Mouse (Mus musculus): ENCODE measurements around the gene Pdgfra. TPM values are rescaled to one million over a fixed set of nuclear protein-coding genes. Genes with fewer than 3 reads are reported as not detected.
A peak's percentile ranks its signal among the peaks of the same experiment; 100 is the strongest.

The Pdgfra gene
- polyA plus RNA-seq, 1 experiment from 2014 or later = 7.9 TPM

- Histone ChIP-seq H3K4me1 (replicated peaks; ENCODE audit: control insufficient read depth, insufficient read depth) (no peaks in the 10 kb centered on the region; the same call in 1 of the 2 replicates), H3K9ac (ENCODE audit: low read length) (peak overlapping the region; percentile 64), H3K27ac (replicated peaks) (peak overlapping the region; percentile 63), H3K9me3 (ENCODE audit: control insufficient read depth, low read length) (no peaks in the 10 kb centered on the region), H3K4me2 (replicated peaks; ENCODE audit: low read depth) (peak overlapping the region; percentile 91), H3K4me3 (ENCODE audit: low read depth, low read length) (peak overlapping the region; percentile 56), H3K27me3 (ENCODE audit: control insufficient read depth, insufficient read depth, low read length) (peaks cover 5% of the 10 kb centered on the region), H3K36me3 (ENCODE audit: control insufficient read depth, insufficient read depth, low read length) (no peaks in the 10 kb centered on the region)
- TF ChIP-seq EP300 (optimal IDR thresholded peaks at IDR 0.05) = no peak
- TF ChIP-seq CTCF (IDR thresholded peaks at IDR 0.05; ENCODE audit: low read depth) = no peak
- DNase-seq (ENCODE audit: low spot score) (peak; percentile 35), ATAC-seq (ENCODE audit: low FRiP score, low TSS enrichment) (peak; percentile 5; the same call in 1 of the 2 replicates)
- under 1% methylated on average over 21 of the region's 21 CpGs for WGBS
These were observed 4.5 kb downstream of the Pdgfra start for GRCm38 (mm10) chr5:75156554-75157036.

DNA sequence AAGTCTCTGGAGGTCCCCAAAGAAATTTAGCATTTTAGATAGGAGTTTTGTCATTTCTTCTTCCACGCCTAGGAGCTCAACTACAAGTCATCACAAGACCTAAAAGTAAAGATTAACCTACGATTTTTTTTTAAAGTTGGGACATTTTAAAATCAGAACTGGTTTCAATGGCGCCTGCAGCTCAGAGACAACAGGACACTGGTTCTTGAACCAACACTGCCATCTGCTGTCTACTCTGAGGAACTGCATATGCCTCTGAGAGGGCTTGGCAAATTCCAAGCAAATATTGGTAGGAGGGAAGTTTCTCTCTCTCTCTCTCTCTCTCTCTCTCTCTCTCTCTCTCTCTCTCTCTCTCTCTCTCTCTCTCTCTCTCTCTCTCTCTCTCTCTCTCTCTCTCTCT lies 4.9 kb downstream of the Pdgfra start:
- Histone ChIP-seq H3K9ac (ENCODE audit: low read length) (no peak overlapping the region), H3K9me3 (ENCODE audit: control insufficient read depth, low read length) (no peaks in the 10 kb centered on the region), H3K4me2 (replicated peaks; ENCODE audit: low read depth) (peak overlapping the region; percentile 91), H3K27me3 (ENCODE audit: control insufficient read depth, insufficient read depth, low read length) (peaks cover 5% of the 10 kb centered on the region), H3K27ac (replicated peaks) (no peak overlapping the region), H3K36me3 (ENCODE audit: control insufficient read depth, insufficient read depth, low read length) (no peaks in the 10 kb centered on the region), H3K4me3 (ENCODE audit: low read depth, low read length) (peak overlapping the region; percentile 56), H3K4me1 (replicated peaks; ENCODE audit: control insufficient read depth, insufficient read depth) (no peaks in the 10 kb centered on the region; the same call in 1 of the 2 replicates)
- ATAC-seq (ENCODE audit: low FRiP score, low TSS enrichment) = no peak
- peak; percentile 52 for DNase-seq (ENCODE audit: low spot score)
- TF ChIP-seq CTCF (IDR thresholded peaks at IDR 0.05; ENCODE audit: low read depth) (peak; percentile 88), EP300 (optimal IDR thresholded peaks at IDR 0.05) (no peak)
- WGBS = 0% methylated on average over 3 of the region's 3 CpGs

GRCm38 (mm10) chr5:75160530-75161170 lies 8.6 kb downstream of the Pdgfra start:
- Histone ChIP-seq H3K27ac (replicated peaks) (no peak overlapping the region), H3K4me1 (replicated peaks; ENCODE audit: control insufficient read depth, insufficient read depth) (no peaks in the 10 kb centered on the region), H3K27me3 (ENCODE audit: control insufficient read depth, insufficient read depth, low read length) (no peaks in the 10 kb centered on the region), H3K4me3 (ENCODE audit: low read depth, low read length) (no peak overlapping the region), H3K9me3 (ENCODE audit: control insufficient read depth, low read length) (no peaks in the 10 kb centered on the region), H3K36me3 (ENCODE audit: control insufficient read depth, insufficient read depth, low read length) (no peaks in the 10 kb centered on the region), H3K4me2 (replicated peaks; ENCODE audit: low read depth) (no peak overlapping the region), H3K9ac (ENCODE audit: low read length) (no peak overlapping the region)
- ATAC-seq (ENCODE audit: low FRiP score, low TSS enrichment) (no peak), DNase-seq (ENCODE audit: low spot score) (no peak)
- TF ChIP-seq EP300 (optimal IDR thresholded peaks at IDR 0.05) = no peak
- TF ChIP-seq CTCF (IDR thresholded peaks at IDR 0.05; ENCODE audit: low read depth) = no peak
- 29% methylated on average over 12 of the region's 12 CpGs for WGBS

GRCm38 (mm10) chr5:75161586-75161985 lies 9.5 kb downstream of the Pdgfra start:
- H3K9ac ChIP-seq (ENCODE audit: low read length) = no peak overlapping the region

DNA sequence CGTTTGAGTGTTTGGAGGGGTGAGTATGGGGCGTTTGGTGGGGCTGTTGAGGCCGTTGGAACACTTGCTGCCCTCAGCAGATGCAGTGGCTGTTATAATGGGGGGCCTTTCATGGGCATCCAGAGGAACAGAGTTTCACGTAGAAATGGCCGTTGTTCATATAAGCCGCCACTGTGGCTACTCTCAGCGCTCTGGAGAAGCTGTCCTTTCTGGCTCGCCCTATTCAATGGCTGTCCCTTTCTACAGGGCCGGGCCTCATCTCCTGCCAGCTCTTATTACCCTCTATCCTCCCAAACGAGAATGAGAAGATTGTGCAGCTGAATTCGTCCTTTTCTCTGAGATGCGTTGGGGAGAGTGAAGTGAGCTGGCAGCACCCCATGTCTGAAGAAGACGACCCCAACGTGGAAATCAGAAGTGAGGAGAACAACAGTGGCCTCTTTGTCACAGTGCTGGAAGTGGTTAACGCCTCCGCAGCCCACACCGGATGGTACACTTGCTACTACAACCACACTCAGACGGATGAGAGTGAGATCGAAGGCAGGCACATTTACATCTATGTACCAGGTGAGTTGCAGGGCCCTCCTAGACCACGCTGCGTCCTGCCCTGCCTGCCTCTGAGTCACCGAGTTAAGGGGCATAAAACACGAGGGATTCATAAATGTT lies 11.3 kb downstream of the Pdgfra start:
- no peaks in the 10 kb centered on the region for H3K4me1 ChIP-seq (replicated peaks; ENCODE audit: control insufficient read depth, insufficient read depth)
- 79% methylated on average over 23 of the region's 23 CpGs for WGBS
- TF ChIP-seq CTCF (IDR thresholded peaks at IDR 0.05; ENCODE audit: low read depth) = no peak
- TF ChIP-seq EP300 (optimal IDR thresholded peaks at IDR 0.05) = no peak
- H3K9ac ChIP-seq (ENCODE audit: low read length) = no peak overlapping the region
- H3K4me2 ChIP-seq (replicated peaks; ENCODE audit: low read depth) = no peak overlapping the region
- no peaks in the 10 kb centered on the region for H3K27me3 ChIP-seq (ENCODE audit: control insufficient read depth, insufficient read depth, low read length)
- no peaks in the 10 kb centered on the region for H3K9me3 ChIP-seq (ENCODE audit: control insufficient read depth, low read length)
- ATAC-seq (ENCODE audit: low FRiP score, low TSS enrichment) (no peak), DNase-seq (ENCODE audit: low spot score) (no peak)
- no peak overlapping the region for H3K4me3 ChIP-seq (ENCODE audit: low read depth, low read length)
- no peaks in the 10 kb centered on the region for H3K36me3 ChIP-seq (ENCODE audit: control insufficient read depth, insufficient read depth, low read length)
- H3K27ac ChIP-seq (replicated peaks) = no peak overlapping the region

More at GRCm38 (mm10) chr5:75161586-75161985, 9.5 kb downstream of the Pdgfra start:
- H3K27ac ChIP-seq (replicated peaks) = no peak overlapping the region
- H3K36me3 ChIP-seq (ENCODE audit: control insufficient read depth, insufficient read depth, low read length) = no peaks in the 10 kb centered on the region
- no peak overlapping the region for H3K4me2 ChIP-seq (replicated peaks; ENCODE audit: low read depth)
- WGBS = 85% methylated on average over 6 of the region's 6 CpGs
- no peak for TF ChIP-seq CTCF (IDR thresholded peaks at IDR 0.05; ENCODE audit: low read depth)
- no peak for TF ChIP-seq EP300 (optimal IDR thresholded peaks at IDR 0.05)
- no peaks in the 10 kb centered on the region for H3K27me3 ChIP-seq (ENCODE audit: control insufficient read depth, insufficient read depth, low read length)
- DNase-seq (ENCODE audit: low spot score) = no peak
- H3K4me3 ChIP-seq (ENCODE audit: low read depth, low read length) = no peak overlapping the region
- ATAC-seq (ENCODE audit: low FRiP score, low TSS enrichment) = no peak
- H3K4me1 ChIP-seq (replicated peaks; ENCODE audit: control insufficient read depth, insufficient read depth) = no peaks in the 10 kb centered on the region
- H3K9me3 ChIP-seq (ENCODE audit: control insufficient read depth, low read length) = no peaks in the 10 kb centered on the region

GRCm38 (mm10) chr5:75164688-75165087 lies 12.6 kb downstream of the Pdgfra start:
- DNase-seq (ENCODE audit: low spot score) (no peak), ATAC-seq (ENCODE audit: low FRiP score, low TSS enrichment) (no peak)
- Histone ChIP-seq H3K9me3 (ENCODE audit: control insufficient read depth, low read length) (no peaks in the 10 kb centered on the region), H3K9ac (ENCODE audit: low read length) (no peak overlapping the region), H3K4me1 (replicated peaks; ENCODE audit: control insufficient read depth, insufficient read depth) (no peaks in the 10 kb centered on the region), H3K27me3 (ENCODE audit: control insufficient read depth, insufficient read depth, low read length) (no peaks in the 10 kb centered on the region), H3K27ac (replicated peaks) (no peak overlapping the region), H3K4me3 (ENCODE audit: low read depth, low read length) (no peak overlapping the region), H3K36me3 (ENCODE audit: control insufficient read depth, insufficient read depth, low read length) (no peaks in the 10 kb centered on the region), H3K4me2 (replicated peaks; ENCODE audit: low read depth) (no peak overlapping the region)
- WGBS = 72% methylated on average over 4 of the region's 4 CpGs
- TF ChIP-seq EP300 (optimal IDR thresholded peaks at IDR 0.05) (no peak), CTCF (IDR thresholded peaks at IDR 0.05; ENCODE audit: low read depth) (peak; percentile 54)
